Mouse (Mus musculus) spleen, postnatal 4 days (tissue): Measurements from ENCODE around the gene Psme3.

Experiments used
- DNase-seq, 2 experiments: peaks; one replicate each; pipeline ENCODE4 v3.0.0; 2022; ENCODE audit warnings: low spot score in 2 of 2

The Psme3 gene

GRCm38 (mm10) chr11:101315665-101316500, at the start of gene Psme3:
Gene Psme3 (plus strand): TSS chr11:101316213.
- DNase-seq, result peak; percentile 91 to 96

- no peak for DNase-seq
These were observed 46.4 kb upstream of the Psme3 start for GRCm38 (mm10) chr11:101269577-101270116.

DNA sequence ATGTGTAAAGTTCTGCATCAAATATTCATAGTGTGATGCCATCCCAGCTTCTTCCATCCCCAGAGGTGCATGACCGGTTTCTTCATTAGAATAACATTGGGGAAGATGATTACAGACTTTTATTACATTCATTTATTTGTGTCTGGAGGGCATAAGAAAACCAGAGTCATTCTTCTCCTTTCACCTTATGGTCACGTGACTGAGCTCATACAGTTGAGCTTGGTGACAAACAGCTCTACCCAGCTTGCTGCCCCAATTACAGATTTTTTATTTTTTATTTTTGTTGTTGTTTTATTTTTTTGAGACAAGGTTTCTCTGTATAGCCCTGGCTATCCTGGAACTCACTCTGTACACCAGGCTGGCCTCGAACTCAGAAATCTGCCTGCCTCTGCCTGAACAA, 43.6 kb upstream of the Psme3 start:
- DNase-seq, result no peak

DNA sequence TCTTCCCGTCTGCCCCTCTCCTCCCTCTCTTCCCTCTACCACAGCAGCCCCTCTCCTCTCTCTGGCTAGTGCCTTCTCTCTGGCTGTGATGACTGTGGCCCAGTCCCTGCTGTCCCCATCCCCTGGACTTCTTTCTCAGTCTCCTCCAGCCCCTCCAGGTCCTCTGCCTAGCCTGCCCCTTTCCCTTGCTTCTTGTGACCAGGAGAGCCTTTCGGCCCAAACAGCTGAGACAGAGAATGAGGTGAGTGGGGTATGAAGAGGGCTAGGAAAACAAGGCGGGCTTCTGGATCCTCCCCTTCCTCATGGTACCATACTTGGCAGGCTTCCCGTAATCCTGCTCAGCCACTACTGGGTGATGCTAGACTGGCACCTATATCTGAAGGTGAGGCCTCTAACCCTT, 40.7 kb upstream of the Psme3 start:
- peak in 1 of 2 experiments; percentile 56 for DNase-seq

DNA sequence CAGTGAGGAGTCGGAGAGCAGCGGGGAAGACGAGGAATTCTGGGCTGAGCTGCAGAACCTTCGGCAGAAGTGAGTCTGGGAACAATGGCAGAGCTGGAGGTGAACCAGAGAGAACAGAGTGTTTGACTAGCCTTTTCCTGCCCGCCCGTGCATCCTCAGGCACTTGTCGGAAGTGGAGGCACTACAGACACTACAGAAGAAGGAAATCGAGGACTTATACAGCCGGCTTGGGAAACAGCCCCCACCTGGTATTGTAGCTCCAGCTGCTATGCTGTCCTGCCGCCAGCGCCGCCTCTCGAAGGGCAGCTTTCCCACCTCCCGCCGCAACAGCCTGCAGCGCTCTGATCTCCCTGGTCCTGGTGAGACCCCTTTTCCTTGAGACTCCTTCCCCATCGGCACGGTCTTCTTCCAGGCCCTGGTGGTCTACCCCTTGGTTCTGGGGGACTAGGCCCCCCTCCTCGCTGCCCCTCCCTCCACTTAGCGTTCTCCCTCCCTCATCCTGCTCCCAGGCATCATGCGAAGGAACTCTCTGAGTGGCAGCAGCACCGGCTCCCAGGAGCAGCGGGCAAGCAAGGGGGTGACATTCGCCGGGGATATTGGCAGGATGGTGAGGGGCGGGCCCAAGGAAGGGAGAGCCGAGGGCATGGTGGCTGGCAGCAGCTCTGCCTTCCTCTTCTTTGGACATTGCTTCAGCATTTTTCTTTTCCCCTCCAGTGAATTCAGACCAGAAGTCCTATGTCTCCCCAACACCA, 39.5 kb upstream of the Psme3 start:
- peak in 1 of 2 experiments; percentile 64 for DNase-seq

GRCm38 (mm10) chr11:101277381-101278222, 38.4 kb upstream of the Psme3 start:
- peak in 1 of 2 experiments; percentile 61 for DNase-seq

DNA sequence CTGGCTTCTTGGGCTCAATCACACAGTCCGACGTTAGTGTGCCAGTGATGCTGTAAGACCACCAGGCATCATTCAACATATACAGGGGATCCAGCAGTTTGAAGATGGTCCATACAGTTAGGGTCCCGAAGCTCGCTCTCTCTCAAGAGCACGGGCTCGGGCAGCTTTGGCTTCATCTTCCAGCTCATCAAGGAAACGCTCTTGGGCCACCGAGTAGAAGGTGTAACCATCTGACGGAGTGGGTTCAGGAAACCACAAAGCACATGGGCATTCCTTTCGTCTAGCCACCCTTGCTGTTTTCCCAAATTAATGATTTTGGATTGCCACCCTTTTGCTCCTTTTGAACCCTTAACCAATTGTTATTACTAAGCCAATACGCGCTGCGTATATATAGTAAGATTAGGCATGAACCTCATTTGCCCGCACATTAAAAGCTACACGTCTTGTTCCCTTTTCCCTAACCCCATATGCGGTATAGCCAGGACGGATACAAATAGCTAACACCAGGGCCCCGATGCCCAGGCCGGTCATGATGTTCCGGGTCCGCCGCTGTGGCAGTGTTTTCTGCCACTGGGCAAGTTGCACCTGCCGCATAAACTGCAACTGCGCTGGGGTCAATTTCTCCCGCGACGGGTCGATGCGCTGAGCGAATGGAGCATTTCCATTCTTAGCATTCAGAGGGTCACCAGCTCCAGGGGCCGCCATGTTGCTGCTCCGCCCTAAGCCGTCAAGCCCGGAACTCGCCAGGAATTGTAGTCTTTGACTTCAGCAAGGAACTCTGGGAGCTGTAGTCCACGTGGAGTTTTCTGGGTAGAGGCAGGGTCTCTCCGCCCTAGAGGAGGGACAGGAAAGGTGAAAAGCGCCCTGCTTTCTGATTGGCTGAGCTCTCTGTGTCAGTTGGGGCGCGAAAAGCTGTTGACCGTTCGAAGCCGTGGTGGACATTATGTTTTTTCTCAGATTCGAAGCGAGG, 37.5 kb upstream of the Psme3 start, which contains the start of the genes Cntd1 and Coa3:
Cntd1 (plus strand) TSS at position 790 of the 970 bp plus-strand sequence.
Coa3 (minus strand) TSS at position 892 of the 970 bp plus-strand sequence.
- peak; percentile 78 to 87 for DNase-seq

DNA sequence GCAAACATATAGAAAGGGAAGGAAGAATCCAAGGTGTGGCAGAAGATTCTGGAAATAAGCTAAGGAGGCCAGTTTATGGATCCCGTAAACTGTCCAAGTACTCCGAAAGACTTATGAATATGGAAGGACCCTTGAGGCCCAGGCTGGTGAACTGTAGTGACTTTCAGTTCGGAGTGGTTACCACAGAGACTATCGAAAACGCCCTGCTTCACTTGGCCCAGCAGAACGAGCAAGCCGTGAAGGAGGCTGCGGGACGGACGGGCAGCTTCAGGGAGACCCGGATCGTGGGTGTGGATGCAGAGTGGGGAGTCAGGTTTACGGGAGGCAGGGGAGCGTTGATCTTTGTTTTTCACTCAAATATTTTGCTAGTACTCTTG, 36.8 kb upstream of the Psme3 start:
- DNase-seq, result peak in 1 of 2 experiments; percentile 66

- no peak for DNase-seq
These were observed 35.2 kb upstream of the Psme3 start for GRCm38 (mm10) chr11:101280837-101281236.

DNA sequence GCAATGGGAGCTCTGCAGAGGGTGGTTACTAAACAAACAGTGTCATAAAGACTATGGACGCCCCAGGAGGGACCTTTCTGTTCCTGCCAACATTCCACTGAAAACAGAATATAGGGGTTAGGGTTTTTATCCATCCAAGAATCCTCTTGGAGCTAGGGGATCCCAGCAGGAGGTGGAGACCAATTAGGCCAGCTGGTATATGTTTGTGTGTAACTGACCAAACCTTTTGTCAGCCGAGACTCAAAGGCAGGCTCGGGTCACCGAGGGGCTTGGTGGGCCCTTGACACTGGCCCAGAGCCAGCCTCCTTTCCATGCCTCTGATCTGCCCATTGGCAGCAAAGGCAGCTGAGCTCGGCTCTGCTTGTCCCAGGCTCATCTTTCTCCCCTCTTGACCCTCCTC, 33.1 kb upstream of the Psme3 start:
- DNase-seq, result no peak

DNA sequence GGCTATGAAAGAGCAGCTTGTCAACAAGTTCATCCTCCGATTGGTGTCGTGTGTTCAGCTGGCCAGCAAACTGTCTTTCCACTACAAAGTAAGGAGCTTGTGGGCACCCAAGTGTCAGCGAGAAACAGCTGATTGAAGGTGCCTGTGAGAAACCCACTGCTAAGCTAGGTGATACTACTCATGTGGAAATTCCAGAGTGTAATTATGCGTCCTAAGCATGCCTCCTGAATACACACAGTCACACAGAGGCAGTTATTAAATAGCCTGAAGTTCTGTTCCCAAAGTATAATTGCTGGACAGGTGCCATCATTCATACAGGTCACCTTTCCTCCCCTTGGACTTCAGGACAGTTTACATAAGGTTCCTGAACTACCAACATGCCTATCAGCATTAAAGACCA, 32.2 kb upstream of the Psme3 start:
- DNase-seq, result no peak

GRCm38 (mm10) chr11:101287306-101287705, 28.7 kb upstream of the Psme3 start:
- no peak for DNase-seq

DNA sequence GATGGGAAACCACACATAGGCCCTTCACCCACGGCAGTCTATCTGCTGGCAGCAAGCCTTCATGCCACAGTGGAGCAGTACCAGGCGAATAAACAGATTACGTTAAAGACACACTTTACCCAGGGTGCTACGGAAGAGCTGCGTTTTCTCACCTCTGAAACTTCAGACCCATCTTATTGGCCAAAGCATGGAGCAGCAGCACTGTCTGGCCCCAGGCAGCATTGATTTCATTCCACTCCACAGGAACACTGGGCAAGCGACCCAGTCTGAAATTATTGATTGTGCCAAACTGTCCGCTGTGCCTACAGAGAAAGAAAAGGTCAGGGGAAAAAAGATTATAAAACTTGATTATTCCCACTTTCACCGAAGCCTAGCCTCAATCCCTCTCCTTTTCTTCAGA, 24.8 kb upstream of the Psme3 start:
- DNase-seq, result no peak

DNA sequence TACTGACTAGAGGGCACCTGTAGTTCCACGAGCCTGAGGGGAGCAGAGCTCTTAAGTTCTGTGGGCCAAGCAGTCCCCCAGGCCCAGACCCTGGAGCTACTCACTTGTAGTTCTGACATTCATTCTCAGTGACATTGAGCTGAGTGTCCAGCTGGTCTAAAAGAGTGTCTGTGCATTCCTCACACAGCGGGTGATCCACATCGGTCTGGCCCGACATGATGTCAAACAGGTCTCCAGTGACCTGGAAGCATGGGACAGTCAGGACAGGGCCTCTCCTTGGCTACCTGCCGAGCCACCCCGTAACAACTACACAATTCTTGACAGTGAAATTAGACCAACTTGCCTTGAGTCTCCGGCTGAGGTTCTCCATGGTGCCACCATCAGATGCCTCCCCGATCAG, 20.8 kb upstream of the Psme3 start:
- no peak for DNase-seq

GRCm38 (mm10) chr11:101300881-101301280, 15.1 kb upstream of the Psme3 start:
- peak; percentile 60 to 75 for DNase-seq

DNA sequence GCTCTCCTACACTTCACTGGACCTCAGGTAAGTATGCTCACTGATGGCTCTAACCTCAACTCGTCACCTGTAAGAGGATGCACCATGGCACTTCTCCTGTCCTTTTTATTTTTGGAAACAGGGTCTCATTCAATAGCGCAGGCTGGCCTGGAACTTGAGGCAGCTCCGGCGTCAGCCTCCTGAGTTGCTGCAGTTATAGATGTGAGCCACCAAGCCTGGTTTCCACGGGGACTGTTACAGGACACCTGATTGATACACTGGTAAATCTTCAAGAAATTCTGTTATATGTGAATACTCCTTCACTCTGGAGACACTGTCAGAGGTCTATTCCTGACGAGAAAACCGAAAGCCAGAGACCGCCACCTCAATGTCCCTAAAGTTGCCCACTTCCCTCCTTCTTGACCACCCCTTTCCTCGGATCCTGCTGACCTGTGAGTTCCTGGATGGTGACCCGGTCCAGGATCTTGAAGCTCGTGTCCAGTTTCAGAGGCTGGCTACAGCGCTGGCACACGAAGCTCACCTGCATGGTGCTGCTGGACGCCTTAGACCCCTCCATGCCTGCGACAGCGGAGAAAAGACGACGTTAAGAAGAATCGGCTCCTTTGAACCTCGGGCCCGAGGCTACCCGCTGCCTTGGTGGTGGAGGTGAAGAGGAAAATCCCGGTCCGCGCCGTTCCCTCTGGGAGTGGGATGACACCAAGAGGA, 14.6 kb upstream of the Psme3 start:
- no peak for DNase-seq

DNA sequence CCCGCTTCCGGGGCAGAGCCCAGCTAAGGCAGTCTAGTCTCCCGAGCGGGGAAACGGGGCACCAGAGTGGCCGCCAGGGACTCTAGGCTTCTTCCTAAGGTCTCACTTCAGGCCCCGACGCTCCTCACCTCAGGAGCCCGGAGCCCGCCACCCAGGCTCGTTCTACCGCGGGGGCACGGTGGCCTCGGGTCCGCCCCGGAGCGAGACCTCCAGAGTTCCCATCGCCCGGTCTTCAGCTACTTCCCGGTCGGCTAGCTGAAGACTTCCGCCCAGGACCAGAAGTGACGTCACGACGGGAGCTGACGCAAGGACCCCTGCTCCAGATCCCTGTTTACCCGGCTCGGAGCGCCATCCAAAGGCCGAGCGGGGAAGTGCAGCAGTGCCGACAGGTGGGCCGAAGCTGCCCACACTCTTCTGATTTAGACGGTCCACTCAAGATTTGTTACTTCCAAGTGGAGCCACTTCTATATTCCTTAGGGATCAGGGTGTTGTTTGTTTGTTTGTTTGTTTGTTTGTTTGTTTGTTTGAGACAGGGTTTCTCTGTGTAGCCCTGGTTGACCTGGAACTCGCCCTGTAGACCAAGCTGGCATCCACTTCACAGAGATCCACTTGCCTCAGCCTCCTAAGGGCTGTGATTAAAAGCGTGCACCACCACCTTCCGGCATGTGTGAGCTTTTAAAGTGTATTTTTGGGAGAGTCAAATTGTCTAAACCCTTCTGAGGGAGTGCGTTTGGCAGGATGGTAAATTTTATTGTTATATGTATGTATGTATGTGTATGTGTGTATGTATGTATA, 13.8 kb upstream of the Psme3 start, which contains the start of gene Becn1:
Becn1 (minus strand) TSS at position 283 of the 795 bp plus-strand sequence.
- DNase-seq, result peak; percentile 97 to 100

DNA sequence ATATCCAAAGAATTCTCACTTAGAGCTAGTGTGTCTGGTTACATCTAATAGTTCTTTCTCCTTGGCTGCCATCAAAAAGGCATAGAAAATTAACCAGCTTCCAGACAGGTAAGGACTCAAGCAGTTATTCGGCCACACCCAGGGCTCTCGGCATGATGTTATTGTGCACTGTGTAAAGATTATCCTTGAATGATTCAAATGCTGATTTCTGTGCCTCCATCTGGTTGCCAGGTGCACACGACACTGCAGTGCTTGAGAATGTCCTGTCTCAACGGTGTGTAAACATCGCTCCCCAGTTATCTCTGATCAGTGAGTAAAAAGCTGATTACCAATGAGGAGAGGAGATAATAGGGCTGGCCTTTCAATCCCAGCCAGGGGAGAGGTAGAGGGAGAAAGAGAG, 8.3 kb upstream of the Psme3 start:
- no peak for DNase-seq

- DNase-seq, result no peak
These were observed 4.9 kb upstream of the Psme3 start for GRCm38 (mm10) chr11:101311083-101311482.
